ENCODE assay signal across 13 mouse cellular contexts in the genomic region with DNA sequence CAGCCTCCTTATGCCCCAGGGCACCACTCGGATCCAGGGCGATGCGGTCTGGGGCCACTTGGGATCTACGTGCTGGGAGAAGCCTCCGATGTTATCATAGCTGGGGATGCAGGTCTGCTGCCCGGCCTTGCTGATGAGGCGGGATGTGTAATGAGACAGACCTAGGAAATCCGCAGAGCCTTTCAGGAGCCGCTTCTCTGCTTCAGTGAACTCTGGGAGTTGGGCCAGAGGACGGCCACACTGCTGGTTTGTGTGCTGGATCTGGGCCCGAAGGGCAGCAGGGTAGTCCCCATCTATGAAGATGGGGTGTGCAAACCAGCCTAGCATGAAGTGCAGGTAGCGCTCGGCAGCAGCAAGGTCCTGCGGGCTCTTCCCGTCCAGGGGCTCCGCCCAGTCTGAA. TPM values are rescaled to one million over a fixed set of nuclear protein-coding genes. Genes with fewer than 3 reads are reported as not detected.
A peak's percentile ranks its signal among the peaks of the same experiment; 100 is the strongest.
DNase-seq lines count a peak whose midpoint lies in the region; ATAC-seq and TF ChIP-seq lines count a peak whose summit lies in the region.
"Had no signal": no experiment of that assay in that cellular context is flagged by ENCODE, and none has a peak within 500 bp of the region (broad histone marks: within the 10 kb centered on the region; RNA-seq: fewer than 3 reads in every experiment).

No protein-coding gene starts in this region.

- in situ Hi-C loops in ES-E14 (cut with MboI; ENCODE audit: low sequenced_read_pairs in 2 of 2, unreplicated experiment in 2 of 2): no loop called here

- 71% methylated on average over 16 of the region's 16 CpGs for WGBS in hindbrain, embryonic 15.5 days
- 93% methylated on average over 16 of the region's 16 CpGs for WGBS in hindbrain, embryonic 11.5 days
- 84% methylated on average over 16 of the region's 16 CpGs for WGBS in kidney, embryonic 16.5 days
- WGBS in liver, embryonic 11.5 days: 89% methylated on average over 16 of the region's 16 CpGs

- no peaks in the 10 kb centered on the region for H3K4me1 ChIP-seq in hindbrain, embryonic 15.5 days (replicated peaks)
- H3K4me1 ChIP-seq in hindbrain, embryonic 11.5 days (replicated peaks; ENCODE audit: control insufficient read depth, insufficient read depth, low read length): no peaks in the 10 kb centered on the region
- H3K4me1 ChIP-seq in ES-E14 (ENCODE audit: control insufficient read depth in 2 of 2, insufficient read depth in 2 of 2, low read length in 2 of 2, poor library complexity in 1 of 2): peaks cover 0 to 5% of the 10 kb centered on the region in 2 experiments; a peak in 1 of 4 replicates
- H3K4me1 ChIP-seq in kidney, embryonic 16.5 days (ENCODE audit: insufficient read depth, low read length): no peaks in the 10 kb centered on the region
- H3K4me1 ChIP-seq in liver, embryonic 11.5 days (replicated peaks; ENCODE audit: control insufficient read depth, insufficient read depth, low read length): no peaks in the 10 kb centered on the region
- H3K4me1 ChIP-seq: midbrain, embryonic 10.5 days had no signal

- H3K27ac ChIP-seq in hindbrain, embryonic 15.5 days (replicated peaks): no peak overlapping the region
- no peak overlapping the region for H3K27ac ChIP-seq in hindbrain, embryonic 11.5 days (ENCODE audit: low read depth, low read length)
- no peak overlapping the region for H3K27ac ChIP-seq in ES-E14 (ENCODE audit: insufficient read depth, low read depth, low read length, poor library complexity, severe bottlenecking)
- H3K27ac ChIP-seq in kidney, embryonic 16.5 days (ENCODE audit: low read length): no peak overlapping the region
- no peak overlapping the region for H3K27ac ChIP-seq in liver, embryonic 11.5 days (ENCODE audit: low read depth, low read length)
- H3K27ac ChIP-seq: midbrain, embryonic 10.5 days had no signal

- no peak overlapping the region for H3K9ac ChIP-seq in hindbrain, embryonic 15.5 days
- H3K9ac ChIP-seq in hindbrain, embryonic 11.5 days (ENCODE audit: low read depth, low read length): no peak overlapping the region
- H3K9ac ChIP-seq in ES-E14 (ENCODE audit: insufficient read depth, low read depth, low read length, poor library complexity, severe bottlenecking): peak overlapping the region; percentile 35; the same call in 1 of the 2 replicates
- H3K9ac ChIP-seq in kidney, embryonic 16.5 days (replicated peaks; ENCODE audit: low read length): no peak overlapping the region
- no peak overlapping the region for H3K9ac ChIP-seq in liver, embryonic 11.5 days (ENCODE audit: low read depth, low read length)

- peak overlapping the region; percentile 21; the same call in 1 of the 2 replicates for H3K4me2 ChIP-seq in hindbrain, embryonic 15.5 days
- no peak overlapping the region for H3K4me2 ChIP-seq in hindbrain, embryonic 11.5 days (replicated peaks; ENCODE audit: low read depth, low read length)
- no peak overlapping the region for H3K4me2 ChIP-seq in kidney, embryonic 16.5 days (replicated peaks; ENCODE audit: low read depth, low read length)
- no peak overlapping the region for H3K4me2 ChIP-seq in liver, embryonic 11.5 days

- no peak overlapping the region for H3K4me3 ChIP-seq in hindbrain, embryonic 15.5 days
- H3K4me3 ChIP-seq in hindbrain, embryonic 11.5 days (ENCODE audit: low read depth, low read length): no peak overlapping the region
- peak overlapping the region; percentile 54 to 60 for H3K4me3 ChIP-seq in ES-E14 (ENCODE audit: insufficient read depth in 1 of 2, low read depth in 1 of 2, low read length in 2 of 2, poor library complexity in 1 of 2, severe bottlenecking in 1 of 2)
- no peak overlapping the region for H3K4me3 ChIP-seq in kidney, embryonic 16.5 days (ENCODE audit: low read length)
- no peak overlapping the region for H3K4me3 ChIP-seq in liver, embryonic 11.5 days (ENCODE audit: low read depth, low read length)
- H3K4me3 ChIP-seq: erythroblast, embryonic 14.5 days; midbrain, embryonic 10.5 days had no signal

- no peak for DNase-seq in hindbrain, embryonic 11.5 days (ENCODE audit: low spot score)
- DNase-seq in ES-E14 (ENCODE audit: low read depth, low spot score): no peak
- DNase-seq in cerebellum, adult 9-10 months: peak; percentile 93
- DNase-seq in liver, embryonic 11.5 days (ENCODE audit: low spot score): no peak
- DNase-seq in spleen, postnatal 4 days (ENCODE audit: low spot score in 2 of 2): no peak
- no peak for DNase-seq in spleen, adult 18-20 months
- DNase-seq: heart, postnatal 36 days had no signal

- H3K36me3 ChIP-seq in hindbrain, embryonic 15.5 days: no peaks in the 10 kb centered on the region
- H3K36me3 ChIP-seq in hindbrain, embryonic 11.5 days (ENCODE audit: control insufficient read depth, insufficient read depth, low read length): no peaks in the 10 kb centered on the region
- no peaks in the 10 kb centered on the region for H3K36me3 ChIP-seq in ES-E14 (ENCODE audit: control insufficient read depth, insufficient read depth, low read length, poor library complexity, severe bottlenecking)
- no peaks in the 10 kb centered on the region for H3K36me3 ChIP-seq in kidney, embryonic 16.5 days (ENCODE audit: insufficient read depth, low read length)
- no peaks in the 10 kb centered on the region for H3K36me3 ChIP-seq in liver, embryonic 11.5 days (ENCODE audit: control insufficient read depth, insufficient read depth, low read length)

- ATAC-seq in hindbrain, embryonic 15.5 days (ENCODE audit: low FRiP score, low read depth): peak; percentile 69
- no peak for ATAC-seq in hindbrain, embryonic 11.5 days (ENCODE audit: low FRiP score)
- peak; percentile 42; the same call in 1 of the 2 replicates for ATAC-seq in kidney, embryonic 16.5 days (ENCODE audit: low FRiP score, low TSS enrichment)
- ATAC-seq in liver, embryonic 11.5 days (replicated peaks; ENCODE audit: low FRiP score): no peak
- ATAC-seq: CD4-positive, CD25-positive, alpha-beta regulatory T cell, adult 4 months had no signal

- H3K27me3 ChIP-seq in hindbrain, embryonic 15.5 days: no peaks in the 10 kb centered on the region
- H3K27me3 ChIP-seq in hindbrain, embryonic 11.5 days (ENCODE audit: control insufficient read depth, insufficient read depth, low read length): no peaks in the 10 kb centered on the region
- no peaks in the 10 kb centered on the region for H3K27me3 ChIP-seq in kidney, embryonic 16.5 days (ENCODE audit: insufficient read depth, low read length)
- no peaks in the 10 kb centered on the region for H3K27me3 ChIP-seq in liver, embryonic 11.5 days (replicated peaks; ENCODE audit: control insufficient read depth, insufficient read depth, low read length)

- no peaks in the 10 kb centered on the region for H3K9me3 ChIP-seq in hindbrain, embryonic 15.5 days
- H3K9me3 ChIP-seq in hindbrain, embryonic 11.5 days (ENCODE audit: control insufficient read depth, low read length): no peaks in the 10 kb centered on the region
- H3K9me3 ChIP-seq in ES-E14 (ENCODE audit: control insufficient read depth, insufficient read depth, low read depth, low read length): no peaks in the 10 kb centered on the region
- H3K9me3 ChIP-seq in kidney, embryonic 16.5 days (ENCODE audit: low read length): peaks cover 5% of the 10 kb centered on the region; the same call in 1 of the 2 replicates
- no peaks in the 10 kb centered on the region for H3K9me3 ChIP-seq in liver, embryonic 11.5 days (ENCODE audit: control insufficient read depth, low read length)
- H3K9me3 ChIP-seq: midbrain, embryonic 10.5 days had no signal

TF ChIP-seq in ES-E14, 5 proteins besides CTCF, POLR2A, EP300 and RAD21:
- TF ChIP-seq CHD2 (IDR thresholded peaks at IDR 0.05; ENCODE audit: low read depth, low read length): no peak
- no peak for TF ChIP-seq MAFK (IDR thresholded peaks at IDR 0.05; ENCODE audit: insufficient read depth, low read depth, low read length)
- no peak for TF ChIP-seq ZNF384 (IDR thresholded peaks at IDR 0.05; ENCODE audit: low read depth, low read length)
- no peak for TF ChIP-seq ZC3H11A (IDR thresholded peaks at IDR 0.05; ENCODE audit: borderline replicate concordance, low read depth, low read length)
- TF ChIP-seq HCFC1 (IDR thresholded peaks at IDR 0.05; ENCODE audit: borderline replicate concordance, insufficient read depth, low read length): no peak

RNA-seq across cellular contexts. Expression of a gene that starts 24.2 kb away (rescaled TPM):
- 0.27 and 0.37 TPM in 2 replicates for polyA plus RNA-seq in hindbrain, embryonic 15.5 days (2015; fragmentation: Nextera tagmentation; extraction: Ambion mirVana)
- polyA plus RNA-seq in hindbrain, embryonic 11.5 days (2014; fragmentation: Nextera tagmentation; extraction: Ambion mirVana): 0.14 and 0.20 TPM in 2 replicates
- 0.18 and 0.32 TPM in 2 replicates for total RNA-seq in ES-E14 (2012; rRNA removed)
- polyA plus RNA-seq in kidney, embryonic 16.5 days (2015; fragmentation: Nextera tagmentation; extraction: Ambion mirVana): 0.10 and 0.11 TPM in 2 replicates
- 0.06 and 0.10 TPM in 2 replicates for polyA plus RNA-seq in liver, embryonic 11.5 days (2014; fragmentation: Nextera tagmentation; extraction: Ambion mirVana)
- total RNA-seq: adrenal gland, adult 18-20 months; heart, postnatal 36 days had no signal
- polyA plus RNA-seq: erythroblast, embryonic 14.5 days had no signal

RNA-seq across cellular contexts. Expression of a gene that starts 55.6 kb away (rescaled TPM):
- 74.1 and 75.5 TPM in 2 replicates for polyA plus RNA-seq in hindbrain, embryonic 15.5 days (2015; fragmentation: Nextera tagmentation; extraction: Ambion mirVana)
- 257 and 285 TPM in 2 replicates for polyA plus RNA-seq in hindbrain, embryonic 11.5 days (2014; fragmentation: Nextera tagmentation; extraction: Ambion mirVana)
- total RNA-seq in ES-E14 (2012; rRNA removed): 134 and 172 TPM in 2 replicates
- 255 and 261 TPM in 2 replicates for polyA plus RNA-seq in kidney, embryonic 16.5 days (2015; fragmentation: Nextera tagmentation; extraction: Ambion mirVana)
- 384 and 445 TPM in 2 replicates for polyA plus RNA-seq in liver, embryonic 11.5 days (2014; fragmentation: Nextera tagmentation; extraction: Ambion mirVana)

Comparison
In these comparisons a context has a peak if more than half of its experiments do, and no peak if none do; other contexts are left out.
1. ATAC-seq: peak in hindbrain, embryonic 15.5 days (single experiment) and kidney, embryonic 16.5 days (single experiment); none in hindbrain, embryonic 11.5 days (single experiment) and liver, embryonic 11.5 days (single experiment).
2. H3K4me3 ChIP-seq: peak in ES-E14 (2 of 2); none in hindbrain, embryonic 15.5 days (single experiment), hindbrain, embryonic 11.5 days (single experiment), kidney, embryonic 16.5 days (single experiment) and liver, embryonic 11.5 days (single experiment).